Mouse (Mus musculus) thymus, postnatal 36 days (tissue): ENCODE results near the gene Ccdc50.

ENCODE experiments used
- DNase-seq, 2 experiments: peaks; one replicate each; pipeline ENCODE4 v3.0.0; 2022; ENCODE audit warnings: mixed read lengths in 2 of 2

The Ccdc50 gene

DNA sequence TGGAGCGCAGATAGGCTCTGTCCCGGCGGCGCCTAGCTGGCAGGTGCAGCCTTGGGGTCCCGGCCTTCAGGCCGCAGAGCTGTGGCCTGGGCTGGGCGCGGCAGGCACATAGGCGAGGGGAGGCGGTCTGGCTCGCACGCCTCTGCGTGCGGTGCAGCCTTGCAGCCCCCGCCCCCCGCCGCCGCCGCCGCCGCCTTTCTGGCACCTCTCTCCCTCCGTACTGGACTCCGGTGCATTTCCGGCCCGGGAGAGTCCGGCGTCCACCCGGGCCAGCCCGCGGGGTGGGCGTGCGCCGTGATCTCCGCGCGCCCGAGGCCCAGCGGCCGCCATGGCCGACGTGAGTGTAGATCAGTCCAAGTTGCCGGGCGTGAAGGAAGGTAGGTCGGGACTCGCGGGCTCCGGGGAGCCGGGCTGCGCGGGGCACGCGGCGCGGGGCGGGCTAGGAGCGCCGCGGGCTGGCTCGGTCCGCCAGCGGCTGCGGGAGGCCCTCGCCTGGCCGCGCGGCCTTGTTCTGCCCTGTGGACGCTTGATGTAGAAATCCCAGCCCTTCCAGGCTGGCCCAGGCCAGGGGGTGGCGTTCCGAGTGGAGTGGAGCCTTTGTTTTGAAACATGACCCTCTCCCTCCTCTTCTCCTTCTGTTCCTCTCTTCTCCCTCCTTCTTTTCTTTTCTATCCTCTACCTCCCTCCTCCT, at the start of gene Ccdc50:
Gene Ccdc50, plus strand, starts transcription at position 109 of the 691 bp plus-strand sequence.
- DNase-seq = peak; percentile 60 to 61

DNA sequence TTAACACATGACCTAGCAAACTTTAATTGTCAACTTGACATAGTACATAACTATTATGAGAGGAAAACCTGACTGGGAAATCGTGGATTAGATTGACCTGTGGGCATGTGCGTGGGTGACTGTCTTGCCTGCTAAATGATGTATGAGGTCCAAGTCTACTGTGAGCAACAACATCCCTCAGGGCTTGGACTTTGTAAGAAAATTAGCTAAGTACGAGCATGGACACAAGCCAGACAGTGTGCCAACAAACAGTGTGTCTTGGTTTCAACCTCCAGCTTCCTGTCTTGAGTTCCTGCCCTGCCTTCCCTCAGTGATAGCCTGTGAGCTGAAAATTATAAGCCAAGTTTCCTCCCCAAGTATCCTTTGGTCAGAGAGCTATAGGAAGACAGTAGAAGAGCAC, 41.1 kb upstream of the Ccdc50 start:
- DNase-seq = no peak

GRCm38 (mm10) chr16:27348359-27348758, 40.3 kb upstream of the Ccdc50 start:
- no peak for DNase-seq

DNA sequence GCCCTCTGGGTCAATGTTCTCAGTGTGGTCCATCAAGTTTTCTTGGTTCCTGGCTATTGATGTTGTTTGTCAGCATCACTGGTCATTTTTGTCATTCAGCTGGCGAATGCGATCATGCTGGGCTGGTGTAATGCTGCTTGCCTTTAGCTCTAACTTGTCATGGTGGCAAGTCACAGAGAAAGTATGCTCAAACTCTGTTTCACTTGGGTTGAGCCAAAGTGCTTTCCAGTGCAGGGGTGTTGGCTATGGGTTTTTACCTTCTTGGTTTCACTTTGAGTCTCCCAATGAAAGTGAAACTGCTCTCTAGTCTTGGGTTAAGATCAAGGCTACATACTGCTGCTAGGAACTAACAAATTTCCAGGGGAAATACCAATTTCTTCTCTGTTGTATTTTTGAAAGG, 39.4 kb upstream of the Ccdc50 start:
- no peak for DNase-seq

GRCm38 (mm10) chr16:27349878-27350532, 38.7 kb upstream of the Ccdc50 start:
- no peak for DNase-seq

- DNase-seq = no peak
These were observed 34.2 kb upstream of the Ccdc50 start for GRCm38 (mm10) chr16:27354464-27354863.

GRCm38 (mm10) chr16:27360059-27360458, 28.6 kb upstream of the Ccdc50 start:
- no peak for DNase-seq

- DNase-seq = no peak
These were observed 18.5 kb upstream of the Ccdc50 start, which contains the start of gene Uts2b for GRCm38 (mm10) chr16:27370191-27370590. TSS of gene Uts2b (minus strand) at chr16:27370239.

DNA sequence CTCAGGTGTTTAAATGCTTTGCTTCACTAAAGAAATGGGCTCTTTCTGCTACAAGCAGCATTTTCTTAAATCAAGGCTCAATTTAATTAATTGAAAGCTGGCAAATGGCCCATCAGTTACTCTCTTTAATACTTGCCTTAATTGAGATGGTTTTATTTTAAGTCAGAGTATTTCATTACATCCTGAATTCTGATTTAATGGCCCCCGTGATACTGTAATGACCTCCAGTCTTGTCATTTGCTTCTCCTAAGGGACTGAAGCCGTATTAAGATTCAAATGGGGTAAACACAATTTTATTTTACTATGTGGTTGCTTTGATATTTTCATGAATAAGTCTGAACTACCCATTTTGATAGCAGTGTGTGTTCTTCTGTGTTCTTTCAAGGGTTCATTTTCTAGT, 18.0 kb upstream of the Ccdc50 start:
- DNase-seq = no peak

DNA sequence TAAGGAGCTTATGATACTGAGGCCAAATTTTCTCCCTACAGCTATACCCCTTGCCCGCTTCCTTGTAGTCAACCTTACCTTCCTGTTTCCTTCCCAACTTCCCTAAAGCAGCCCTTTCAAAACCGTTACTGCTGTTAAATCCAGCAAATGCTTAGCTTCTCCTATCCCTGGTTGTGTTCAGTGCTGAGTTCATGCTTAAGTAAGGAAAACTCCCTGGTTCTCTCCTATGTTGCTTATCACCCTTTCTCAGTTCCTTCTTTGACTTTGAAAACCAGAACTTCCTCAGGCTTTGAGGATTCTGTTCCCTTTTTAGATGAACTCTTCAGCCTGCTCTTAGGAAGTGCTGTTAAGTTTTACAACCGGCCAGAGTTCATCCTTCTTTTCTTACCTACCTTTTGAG, 14.5 kb upstream of the Ccdc50 start:
- DNase-seq = no peak

- DNase-seq = no peak
These were observed 13.4 kb upstream of the Ccdc50 start for GRCm38 (mm10) chr16:27375318-27375717.

DNA sequence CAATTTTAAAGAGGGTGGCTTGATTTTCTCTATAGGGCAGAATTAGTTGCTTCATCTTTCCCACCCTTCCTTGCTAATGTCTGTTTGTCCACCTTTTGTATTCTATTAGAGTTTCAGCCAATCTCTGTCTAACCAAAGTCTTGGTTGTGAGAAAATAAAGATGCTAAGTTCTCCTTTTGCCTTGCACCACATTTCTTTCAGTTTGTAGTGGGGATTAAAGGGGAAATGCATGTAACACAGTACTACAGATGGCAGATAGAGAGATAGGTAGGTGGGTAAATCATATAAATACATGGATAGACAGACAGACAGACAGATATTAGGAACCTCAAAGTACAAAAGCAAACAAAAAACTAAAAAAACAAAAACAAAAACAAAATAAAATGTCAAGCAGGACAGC, 12.1 kb upstream of the Ccdc50 start:
- no peak for DNase-seq

GRCm38 (mm10) chr16:27382217-27382616, 6.5 kb upstream of the Ccdc50 start:
- no peak for DNase-seq

DNA sequence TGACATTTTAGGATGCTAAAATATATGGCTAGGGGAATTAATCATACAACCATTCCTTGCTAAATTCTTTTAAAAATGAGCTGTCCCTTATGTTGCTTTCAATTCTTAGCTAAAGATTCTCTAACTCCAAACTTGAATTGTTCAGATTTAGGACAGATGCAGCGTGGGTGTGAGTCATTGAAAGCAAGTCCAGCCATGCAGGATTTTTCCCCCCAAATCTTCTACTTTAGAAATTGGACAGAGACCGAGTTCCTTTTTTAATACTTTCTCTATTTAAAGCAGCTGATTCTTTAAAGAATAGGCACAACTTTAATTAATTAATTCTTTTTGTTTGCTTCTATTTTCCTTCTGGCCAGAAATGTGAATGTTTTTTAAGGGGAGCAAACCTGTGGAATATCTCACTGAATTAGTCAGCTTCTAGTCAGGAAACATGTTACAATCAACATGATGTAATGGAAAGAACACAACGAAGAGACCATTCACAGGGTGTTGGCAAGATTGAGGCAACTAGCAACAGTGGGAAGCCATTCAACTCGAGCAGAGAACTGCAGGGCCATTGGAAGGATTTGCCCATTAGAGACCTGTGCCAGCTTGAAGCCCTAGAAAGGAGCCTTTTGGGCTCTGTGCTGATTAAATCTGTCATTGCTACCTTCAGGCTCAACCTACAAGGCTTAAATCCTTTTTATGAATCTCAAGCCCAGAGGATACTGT, 3.6 kb upstream of the Ccdc50 start:
- no peak for DNase-seq

DNA sequence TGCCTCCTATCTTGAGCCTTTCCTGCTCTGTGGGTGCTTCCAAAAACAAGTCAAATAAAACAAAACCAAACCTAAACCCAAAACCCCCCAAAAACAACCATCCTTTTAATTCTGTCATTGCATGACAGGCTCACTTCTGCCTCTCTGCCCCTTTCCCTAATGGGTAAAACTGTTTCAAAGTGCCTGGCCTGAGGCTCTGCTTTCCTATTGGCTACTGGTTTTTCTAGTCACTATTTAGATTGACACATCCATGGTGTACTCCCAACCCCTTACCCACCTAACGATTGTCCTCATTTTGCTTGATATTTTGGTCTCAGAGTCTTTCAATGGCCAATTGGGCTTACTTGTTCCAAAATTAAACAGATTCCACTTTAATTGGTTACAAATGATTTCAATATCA, 3.0 kb upstream of the Ccdc50 start:
- DNase-seq = no peak

GRCm38 (mm10) chr16:27386850-27387407, 1.7 kb upstream of the Ccdc50 start:
- DNase-seq = no peak

- no peak for DNase-seq
These were observed 746 bp upstream of the Ccdc50 start for GRCm38 (mm10) chr16:27387634-27388611.

DNA sequence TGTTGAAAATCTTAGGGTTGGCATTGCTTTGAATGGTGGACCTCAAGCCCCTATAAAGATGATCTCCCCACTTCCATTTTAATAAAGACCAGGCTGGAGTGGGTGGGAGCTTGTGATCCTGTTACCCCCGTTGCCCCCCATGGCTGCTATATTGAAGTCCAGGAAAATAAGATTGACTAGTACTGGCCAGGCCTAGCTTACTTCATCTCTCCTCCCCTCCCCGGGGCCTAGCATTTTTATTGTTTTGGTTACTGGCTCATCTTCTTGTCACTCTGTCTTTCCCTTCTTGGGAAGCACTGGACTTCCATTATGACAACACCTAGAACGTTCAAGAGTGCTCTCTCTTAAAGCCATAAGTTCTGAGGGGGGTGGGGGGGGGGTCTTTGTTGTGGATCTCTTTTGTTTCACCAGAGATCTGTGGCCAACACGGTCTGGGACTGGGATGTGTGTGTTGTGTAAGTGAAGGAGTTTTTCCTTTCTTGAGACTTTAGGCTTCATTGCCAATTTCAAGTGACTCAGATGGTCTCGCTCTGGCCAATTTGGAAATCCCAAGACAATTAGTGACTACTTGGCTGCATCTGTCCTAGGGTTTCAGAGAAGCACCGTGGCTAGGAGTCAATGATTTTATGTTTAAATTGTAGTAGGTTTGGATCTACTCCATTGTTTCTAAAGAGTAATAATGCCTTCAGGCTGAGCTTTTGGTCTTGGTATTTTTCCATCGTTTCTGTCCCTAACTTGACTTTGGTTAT, 1.0 kb downstream of the Ccdc50 start:
- DNase-seq = no peak

- DNase-seq = no peak
These were observed 1.6 kb downstream of the Ccdc50 start for GRCm38 (mm10) chr16:27390306-27390705.

GRCm38 (mm10) chr16:27391845-27392244, 3.2 kb downstream of the Ccdc50 start:
- no peak for DNase-seq

DNA sequence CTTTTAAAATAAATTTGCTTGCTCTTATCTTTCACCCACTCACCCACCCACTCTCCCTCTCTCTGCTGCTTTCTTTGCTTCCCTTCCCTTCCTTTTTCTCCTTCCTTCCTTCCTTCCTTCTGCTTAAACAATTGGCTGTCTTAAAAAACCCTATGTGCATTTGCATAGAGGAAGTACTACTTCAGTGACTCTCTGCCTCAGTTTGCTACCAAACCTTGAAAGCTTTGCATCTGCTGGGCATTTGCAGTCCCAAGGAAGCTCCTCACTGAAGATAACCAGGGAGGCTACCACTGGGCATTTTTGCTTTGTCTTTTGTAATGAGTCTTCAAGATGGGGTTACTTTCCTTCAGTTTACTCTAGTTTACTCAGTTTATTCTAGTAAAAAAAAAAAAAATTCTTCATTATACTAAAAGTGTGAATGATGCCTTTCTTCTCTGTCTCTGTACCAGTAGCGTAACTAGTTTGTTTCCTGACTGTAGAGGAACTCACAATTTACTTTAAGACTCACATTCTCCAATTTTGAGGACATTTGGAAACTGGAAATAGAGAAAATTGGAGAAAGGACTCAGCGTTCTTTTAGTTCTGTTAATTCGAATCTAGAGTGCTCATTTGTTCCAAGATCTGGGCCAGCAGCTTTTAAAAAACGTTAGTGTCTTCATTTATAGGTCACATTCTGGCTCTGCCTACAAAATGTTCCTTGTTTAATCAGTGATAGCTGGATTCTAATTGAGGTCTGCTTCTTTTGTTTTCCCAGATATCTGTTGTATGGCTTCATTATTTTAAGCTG, 6.8 kb downstream of the Ccdc50 start:
- DNase-seq = no peak
